Mouse (Mus musculus): ENCODE results near the gene Tor1aip1. TPM values are rescaled to one million over a fixed set of nuclear protein-coding genes. Genes with fewer than 3 reads are reported as not detected.

The Tor1aip1 gene
- total RNA-seq, 2 experiments from 2014 or later, result 22.6 to 24.9 TPM

GRCm38 (mm10) chr1:155973068-155973718 lies 63.1 kb downstream of the Tor1aip1 start, which contains the start of gene Cep350:
Gene Cep350 (minus strand): TSS chr1:155973255.
- intact Hi-C loops (cut with DNase I), result loop anchor here (2.0 kb wide), 1 partner anchor 64 kb away; the partner anchor contains the start of gene Tor1aip1
- peak; percentile 97 to 98 for DNase-seq (ENCODE audit: low spot score in 2 of 2)

- peak; percentile 14 to 16 for DNase-seq (ENCODE audit: low spot score in 2 of 2)
- intact Hi-C loops (cut with DNase I), result loop anchor here (2.0 kb wide), 1 partner anchor 64 kb away; the partner anchor contains the start of gene Tor1aip1
Measured at GRCm38 (mm10) chr1:155972146-155973067, 63.9 kb downstream of the Tor1aip1 start.

Other genes starting within 250 kb of the Tor1aip1 start
- 10 to 100 TPM; 27.1 to 34.2 TPM for gene Qsox1, start 223.6 kb downstream of the Tor1aip1 start, total RNA-seq (2021)
- 10 to 100 TPM; 36.5 to 39.5 TPM for gene Cep350, start 63.2 kb downstream of the Tor1aip1 start, total RNA-seq (2021)
- 10 to 100 TPM; 53.6 to 55.9 TPM for gene Tor1aip2, start 1.1 kb downstream of the Tor1aip1 start, total RNA-seq (2021)
- 10 to 100 TPM in 1 of 2 experiments, 1 to 10 TPM in 1; 8.3 to 11.9 TPM for gene Fam163a, start 168.5 kb upstream of the Tor1aip1 start, total RNA-seq (2021)

Data from left cerebral cortex, postnatal 14 days (tissue).